Mouse (Mus musculus) stomach, embryonic 15.5 days (tissue): ENCODE data around the gene Zfp949. TPM values are rescaled to one million over a fixed set of nuclear protein-coding genes. Genes with fewer than 3 reads are reported as not detected.

Experiments
- ATAC-seq: fragments of 200-750 bp; cut with Nextera tagmentation; 2 replicates; pipeline ENCODE4 v1.8.0; 2017; ENCODE audit warnings: low read depth, moderate number of reproducible peaks, moderate TSS enrichment; ENCODE audit not compliant: insufficient read depth, low FRiP score
- H3K27ac ChIP-seq: fragments of 300-500 bp; sonication (generic); 2 replicates; pipeline ENCODE4 v1.5.1; 2015; ENCODE audit warnings: mild to moderate bottlenecking, inconsistent platforms
- H3K27me3 ChIP-seq: fragments of 300-500 bp; sonication (generic); replicated peaks from 2 replicates; pipeline ENCODE4 v1.6.1; 2015; ENCODE audit warnings: inconsistent platforms
- H3K36me3 ChIP-seq: fragments of 300-500 bp; sonication (generic); 2 replicates; pipeline ENCODE4 v1.6.1; 2015; ENCODE audit warnings: inconsistent platforms
- H3K4me1 ChIP-seq: fragments of 300-500 bp; sonication (generic); 2 replicates; pipeline ENCODE4 v1.6.1; 2015; ENCODE audit warnings: inconsistent platforms
- H3K4me2 ChIP-seq: fragments of 300-500 bp; sonication (generic); 2 replicates; pipeline ENCODE4 v1.6.1; 2015; ENCODE audit warnings: mild to moderate bottlenecking, inconsistent platforms
- H3K4me3 ChIP-seq: fragments of 300-500 bp; sonication (generic); replicated peaks from 2 replicates; pipeline ENCODE4 v1.5.1; 2015; ENCODE audit warnings: inconsistent platforms
- H3K9ac ChIP-seq: fragments of 300-500 bp; sonication (generic); 2 replicates; pipeline ENCODE4 v1.6.1; 2015; ENCODE audit warnings: inconsistent platforms
- H3K9me3 ChIP-seq: fragments of 300-500 bp; sonication (generic); 2 replicates; pipeline ENCODE4 v1.6.1; 2016; ENCODE audit warnings: inconsistent platforms
- WGBS: fragments of 180-500 bp; shearing (Covaris S2); methylation state at CpG from one replicate; pipeline ENCODE4 v1.1.7; 2015; 5-methylcytosine and 5-hydroxymethylcytosine counted together
- polyA plus RNA-seq: library from polyadenylated mRNA; unstranded; fragments of >200 nt; fragmentation: Nextera tagmentation; extraction: Ambion mirVana; gene quantifications from 2 replicates; pipeline ENCODE4 v1.2.1, GENCODE M21; 2015

Zfp949 gene
- 10.1 and 10.5 TPM in 2 replicates for polyA plus RNA-seq

DNA sequence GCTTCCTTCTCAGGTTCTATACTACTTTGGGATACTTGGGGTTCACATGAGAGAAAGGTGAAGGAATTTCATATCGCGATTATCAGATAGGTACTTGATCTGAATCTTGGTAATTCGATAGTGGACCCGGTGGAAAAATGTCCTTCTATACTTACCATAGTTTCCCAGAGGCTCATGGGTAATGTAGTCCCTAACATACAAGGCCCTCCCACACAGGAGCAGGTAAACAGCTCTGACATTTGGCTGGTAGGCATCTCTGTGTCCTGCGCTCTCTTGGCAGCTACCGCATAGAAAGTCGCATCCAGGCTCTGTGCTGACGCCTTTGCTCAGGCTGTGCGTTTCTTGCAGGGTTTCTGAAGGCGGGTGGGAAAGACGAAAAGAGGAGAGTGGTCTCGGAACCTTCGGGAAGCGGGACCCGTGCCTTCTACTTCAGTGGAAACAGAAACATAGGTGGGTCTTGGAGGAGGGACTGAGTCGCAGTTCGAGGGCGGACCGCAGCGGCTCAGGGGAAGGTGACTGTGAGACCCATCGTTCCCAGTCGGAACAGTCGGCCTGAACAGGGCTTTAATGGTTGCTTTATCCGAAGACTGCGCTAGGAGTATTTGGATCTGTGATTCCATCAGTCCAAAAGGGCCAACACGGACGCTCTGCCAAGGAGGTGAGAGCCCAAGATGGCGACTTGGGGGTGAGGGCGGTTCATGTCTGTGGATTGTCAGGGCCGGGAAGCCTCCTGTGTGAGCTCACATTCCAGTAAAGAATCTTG is at the start of gene Zfp949:
Gene Zfp949, plus strand, starts transcription at position 170 of the 763 bp plus-strand sequence.
- under 1% methylated on average over 30 of the region's 30 CpGs for WGBS

GRCm38 (mm10) chr9:88500112-88500511 is 47.7 kb upstream of the Zfp949 start:
- Histone ChIP-seq H3K4me1 (no peaks in the 10 kb centered on the region), H3K27me3 (no peaks in the 10 kb centered on the region), H3K4me3 (no peak overlapping the region), H3K36me3 (no peaks in the 10 kb centered on the region), H3K27ac (no peak overlapping the region), H3K9me3 (no peaks in the 10 kb centered on the region), H3K9ac (no peak overlapping the region), H3K4me2 (no peak overlapping the region)
- WGBS, result 76% methylated on average over 2 of the region's 2 CpGs
- ATAC-seq, result no peak

More for the DNA sequence above, at the start of gene Zfp949:
- H3K4me3 ChIP-seq, result peak within 1 kb of the TSS; percentile 89
- H3K36me3 ChIP-seq, result peaks cover 3% of the 10 kb centered on the region; the same call in 1 of the 2 replicates
- H3K27me3 ChIP-seq, result no peaks in the 10 kb centered on the region
- peak within 1 kb of the TSS; percentile 58 for H3K9ac ChIP-seq
- peak; percentile 94 for ATAC-seq
- no peaks in the 10 kb centered on the region for H3K9me3 ChIP-seq
- peak within 1 kb of the TSS; percentile 83 for H3K27ac ChIP-seq
- peak within 1 kb of the TSS; percentile 59 for H3K4me2 ChIP-seq
- peaks cover 10% of the 10 kb centered on the region; the same call in 1 of the 2 replicates for H3K4me1 ChIP-seq

GRCm38 (mm10) chr9:88501846-88502245 is 46.0 kb upstream of the Zfp949 start:
- no peak overlapping the region for H3K4me3 ChIP-seq
- H3K9ac ChIP-seq, result no peak overlapping the region
- ATAC-seq, result no peak
- H3K4me2 ChIP-seq, result no peak overlapping the region
- H3K27ac ChIP-seq, result no peak overlapping the region
- no peaks in the 10 kb centered on the region for H3K9me3 ChIP-seq
- no peaks in the 10 kb centered on the region for H3K27me3 ChIP-seq
- WGBS, result 80% methylated on average over 6 of the region's 6 CpGs
- H3K4me1 ChIP-seq, result no peaks in the 10 kb centered on the region
- no peaks in the 10 kb centered on the region for H3K36me3 ChIP-seq

- no peak for ATAC-seq
- no peak overlapping the region for H3K4me2 ChIP-seq
- no peak overlapping the region for H3K9ac ChIP-seq
- no peak overlapping the region for H3K4me3 ChIP-seq
- peaks cover under 1% of the 10 kb centered on the region; the same call in 1 of the 2 replicates for H3K4me1 ChIP-seq
- H3K27ac ChIP-seq, result no peak overlapping the region
- 0 out of 2 replicates have a peak, but pooled peaks cover 2% of the 10 kb centered on the region for H3K36me3 ChIP-seq
- no peaks in the 10 kb centered on the region for H3K9me3 ChIP-seq
- WGBS, result 78% methylated on average over 1 of the region's 1 CpGs
- H3K27me3 ChIP-seq, result no peaks in the 10 kb centered on the region
These were observed 32.3 kb upstream of the Zfp949 start for GRCm38 (mm10) chr9:88515546-88515945.

DNA sequence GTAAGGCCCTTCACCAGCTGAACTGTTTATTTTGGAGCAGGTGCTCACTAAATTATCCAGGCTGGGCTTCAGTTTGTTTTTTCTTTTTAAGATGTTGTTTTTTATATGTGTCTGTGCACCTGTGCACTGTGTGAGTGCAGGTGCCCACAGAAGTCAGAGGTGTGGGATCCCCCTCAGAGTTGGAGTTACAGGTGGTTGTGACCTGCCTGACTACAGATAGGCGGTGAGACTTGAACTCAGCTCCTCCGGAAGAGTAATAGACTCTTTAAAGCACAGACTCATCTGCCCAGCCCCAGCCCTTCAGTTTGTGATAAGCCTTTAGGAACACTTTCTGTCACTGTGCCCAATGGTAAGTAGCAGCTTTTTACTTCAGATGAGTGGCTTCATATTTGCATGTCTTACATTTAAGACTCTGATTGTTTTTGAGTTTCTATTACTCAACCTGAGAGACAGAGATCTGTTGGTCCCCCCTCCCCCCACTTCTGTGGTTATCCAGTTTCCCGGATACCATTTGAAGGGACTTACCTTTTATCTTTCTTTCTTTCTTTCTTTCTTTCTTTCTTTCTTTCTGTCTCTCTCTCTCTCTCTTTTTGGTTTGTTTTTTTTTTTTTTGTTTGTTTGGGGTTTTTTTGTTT is 31.3 kb upstream of the Zfp949 start:
- no peaks in the 10 kb centered on the region for H3K9me3 ChIP-seq
- H3K4me2 ChIP-seq, result no peak overlapping the region
- H3K36me3 ChIP-seq, result 0 out of 2 replicates have a peak, but pooled peaks cover 5% of the 10 kb centered on the region
- ATAC-seq, result no peak
- peaks cover 3% of the 10 kb centered on the region; the same call in 1 of the 2 replicates for H3K4me1 ChIP-seq
- no peaks in the 10 kb centered on the region for H3K27me3 ChIP-seq
- 83% methylated on average over 3 of the region's 3 CpGs for WGBS
- no peak overlapping the region for H3K27ac ChIP-seq
- no peak overlapping the region for H3K4me3 ChIP-seq
- no peak overlapping the region for H3K9ac ChIP-seq

- Histone ChIP-seq H3K4me1 (peaks cover 3% of the 10 kb centered on the region; the same call in 1 of the 2 replicates), H3K27ac (peak overlapping the region; percentile 11; the same call in 1 of the 2 replicates), H3K27me3 (no peaks in the 10 kb centered on the region), H3K36me3 (0 out of 2 replicates have a peak, but pooled peaks cover 5% of the 10 kb centered on the region), H3K9me3 (no peaks in the 10 kb centered on the region), H3K9ac (no peak overlapping the region), H3K4me2 (no peak overlapping the region), H3K4me3 (no peak overlapping the region)
- ATAC-seq, result no peak
These were observed 28.3 kb upstream of the Zfp949 start for GRCm38 (mm10) chr9:88519390-88520121.

DNA sequence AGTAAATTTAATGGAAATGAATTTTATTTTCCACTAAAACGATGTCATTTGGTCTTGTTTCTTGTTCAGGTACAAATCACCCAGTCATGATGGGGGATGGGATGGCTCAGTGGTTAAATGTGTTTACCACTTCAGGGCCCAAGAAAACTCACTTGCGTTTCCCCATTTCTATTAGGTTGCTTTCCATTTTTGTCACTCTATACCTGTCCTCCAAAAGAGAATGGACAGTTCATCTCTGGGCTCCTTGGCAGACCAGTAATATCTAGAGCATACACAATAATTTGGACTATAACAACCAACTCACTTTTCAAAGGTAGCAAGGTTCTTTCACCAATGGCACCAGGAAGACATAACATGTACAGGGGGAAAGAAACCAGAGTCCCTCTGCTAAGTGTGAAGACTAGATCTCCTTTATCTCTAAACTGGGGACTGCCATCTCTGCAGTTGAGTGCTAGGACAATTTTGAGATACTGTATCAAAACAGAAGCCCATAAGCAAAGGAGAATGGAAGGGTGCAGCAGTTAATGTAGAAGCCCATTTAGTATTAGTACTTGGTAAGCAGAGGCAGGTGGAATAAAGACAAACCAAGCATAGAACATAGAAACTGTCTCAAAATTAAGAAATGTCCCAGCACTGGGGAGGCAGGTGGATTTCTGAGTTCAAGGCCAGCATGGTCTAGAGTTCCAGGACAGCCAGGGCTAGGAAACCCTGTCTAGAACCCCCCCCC is 27.5 kb upstream of the Zfp949 start:
- Histone ChIP-seq H3K4me2 (peak overlapping the region; percentile 62), H3K9ac (no peak overlapping the region), H3K9me3 (no peaks in the 10 kb centered on the region), H3K27ac (no peak overlapping the region), H3K36me3 (0 out of 2 replicates have a peak, but pooled peaks cover 5% of the 10 kb centered on the region), H3K4me3 (no peak overlapping the region), H3K4me1 (peaks cover 3% of the 10 kb centered on the region; the same call in 1 of the 2 replicates), H3K27me3 (no peaks in the 10 kb centered on the region)
- no peak for ATAC-seq
- WGBS, result 26% methylated on average over 2 of the region's 2 CpGs

GRCm38 (mm10) chr9:88520849-88521483 is 26.9 kb upstream of the Zfp949 start:
- WGBS, result 28% methylated on average over 4 of the region's 4 CpGs
- H3K4me3 ChIP-seq, result peak overlapping the region; percentile 69
- 0 out of 2 replicates have a peak, but pooled peaks cover 5% of the 10 kb centered on the region for H3K36me3 ChIP-seq
- H3K9ac ChIP-seq, result no peak overlapping the region
- peaks cover 3% of the 10 kb centered on the region; the same call in 1 of the 2 replicates for H3K4me1 ChIP-seq
- no peak overlapping the region for H3K27ac ChIP-seq
- H3K9me3 ChIP-seq, result no peaks in the 10 kb centered on the region
- no peak for ATAC-seq
- peak overlapping the region; percentile 62 for H3K4me2 ChIP-seq
- no peaks in the 10 kb centered on the region for H3K27me3 ChIP-seq

DNA sequence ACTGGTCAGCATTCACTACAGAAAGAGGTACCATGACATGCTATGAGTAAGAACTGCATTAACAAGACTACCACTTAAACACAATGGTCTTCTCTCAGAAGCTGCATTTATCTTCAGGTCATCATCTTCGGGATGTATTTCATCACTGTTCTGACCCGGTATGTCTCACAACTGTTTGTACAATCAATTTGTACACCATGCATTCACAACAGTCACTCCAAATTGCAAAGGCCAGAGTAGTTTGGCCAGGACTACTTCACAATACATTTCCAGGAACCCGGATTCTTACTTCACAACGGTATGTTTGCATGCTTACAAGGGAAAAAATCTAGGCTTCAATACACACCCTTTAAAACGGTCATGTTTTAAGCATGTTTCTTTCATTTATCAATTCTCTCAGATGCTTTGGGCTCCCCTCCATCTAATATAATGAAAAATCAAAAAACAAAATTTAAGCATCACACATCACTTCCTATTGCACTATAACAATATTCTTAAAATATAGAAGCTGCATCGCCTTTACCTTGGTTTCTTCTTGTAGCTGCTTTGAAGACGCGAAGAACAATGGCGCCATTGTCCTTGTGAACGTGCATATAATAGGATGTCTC is 25.8 kb upstream of the Zfp949 start:
- no peak for ATAC-seq
- peak overlapping the region; percentile 69 for H3K4me3 ChIP-seq
- peaks cover 3% of the 10 kb centered on the region; the same call in 1 of the 2 replicates for H3K4me1 ChIP-seq
- no peaks in the 10 kb centered on the region for H3K27me3 ChIP-seq
- H3K9me3 ChIP-seq, result no peaks in the 10 kb centered on the region
- H3K9ac ChIP-seq, result peak overlapping the region; percentile 90
- peak overlapping the region; percentile 62 for H3K4me2 ChIP-seq
- H3K36me3 ChIP-seq, result 0 out of 2 replicates have a peak, but pooled peaks cover 5% of the 10 kb centered on the region
- WGBS, result under 1% methylated on average over 10 of the region's 10 CpGs
- peak overlapping the region; percentile 84 for H3K27ac ChIP-seq

- Histone ChIP-seq H3K27me3 (no peaks in the 10 kb centered on the region), H3K9me3 (no peaks in the 10 kb centered on the region), H3K4me1 (peaks cover 3% of the 10 kb centered on the region; the same call in 1 of the 2 replicates), H3K27ac (peak overlapping the region; percentile 90), H3K9ac (peak overlapping the region; percentile 90), H3K36me3 (0 out of 2 replicates have a peak, but pooled peaks cover 5% of the 10 kb centered on the region), H3K4me3 (peak overlapping the region; percentile 69), H3K4me2 (peak overlapping the region; percentile 82)
- peak; percentile 95 for ATAC-seq
- WGBS, result under 1% methylated on average over 69 of the region's 69 CpGs
These were observed 25.1 kb upstream of the Zfp949 start for GRCm38 (mm10) chr9:88522569-88523334.
